Mouse (Mus musculus) intestine, embryonic 16.5 days (tissue): ENCODE measurements around the gene Wwc1. TPM values are rescaled to one million over a fixed set of nuclear protein-coding genes. Genes with fewer than 3 reads are reported as not detected.

Experiments
- ATAC-seq: fragments of 200-750 bp; cut with Nextera tagmentation; 2 replicates; pipeline ENCODE4 v1.8.0; 2017; ENCODE audit warnings: moderate TSS enrichment, moderate library complexity
- H3K27ac ChIP-seq: fragments of 300-500 bp; sonication (generic); 2 replicates; pipeline ENCODE4 v1.5.1; 2014; ENCODE audit warnings: mild to moderate bottlenecking, low read length
- H3K27me3 ChIP-seq: fragments of 300-500 bp; sonication (generic); replicated peaks from 2 replicates; pipeline ENCODE4 v1.6.1; 2014; ENCODE audit warnings: low read length, control low read depth, mixed read lengths; ENCODE audit not compliant: control insufficient read depth, insufficient read depth
- H3K36me3 ChIP-seq: fragments of 300-500 bp; sonication (generic); 2 replicates; pipeline ENCODE4 v1.6.1; 2014; ENCODE audit warnings: low read length, control low read depth; ENCODE audit not compliant: control insufficient read depth, insufficient read depth
- H3K4me1 ChIP-seq: fragments of 300-500 bp; sonication (generic); 2 replicates; pipeline ENCODE4 v1.6.1; 2014; ENCODE audit warnings: low read length, control low read depth, mixed read lengths; ENCODE audit not compliant: control insufficient read depth, insufficient read depth
- H3K4me2 ChIP-seq: fragments of 300-500 bp; sonication (generic); 2 replicates; pipeline ENCODE4 v1.6.1; 2014; ENCODE audit warnings: low read depth, low read length, control low read depth
- H3K4me3 ChIP-seq: fragments of 300-500 bp; sonication (generic); 2 replicates; pipeline ENCODE4 v1.5.1; 2014; ENCODE audit warnings: mild to moderate bottlenecking, low read length
- H3K9ac ChIP-seq: fragments of 300-500 bp; sonication (generic); 2 replicates; pipeline ENCODE4 v1.6.1; 2014; ENCODE audit warnings: low read depth, low read length
- H3K9me3 ChIP-seq: fragments of 300-500 bp; sonication (generic); 2 replicates; pipeline ENCODE4 v1.6.1; 2016; ENCODE audit warnings: low read length, control low read depth; ENCODE audit not compliant: control insufficient read depth
- WGBS: fragments of 180-500 bp; shearing (Covaris S2); extraction: QIAGEN DNeasy Blood & Tissue Kit; methylation state at CpG from one replicate; pipeline ENCODE4 v1.1.7; 2014; 5-methylcytosine and 5-hydroxymethylcytosine counted together
- polyA plus RNA-seq: library from polyadenylated mRNA; unstranded; fragments of >200 nt; fragmentation: Nextera tagmentation; extraction: Ambion mirVana; gene quantifications from 2 replicates; pipeline ENCODE4 v1.2.1, GENCODE M21; 2015

The Wwc1 gene
- polyA plus RNA-seq, 1 experiment from 2014 or later = 9.0 TPM

DNA sequence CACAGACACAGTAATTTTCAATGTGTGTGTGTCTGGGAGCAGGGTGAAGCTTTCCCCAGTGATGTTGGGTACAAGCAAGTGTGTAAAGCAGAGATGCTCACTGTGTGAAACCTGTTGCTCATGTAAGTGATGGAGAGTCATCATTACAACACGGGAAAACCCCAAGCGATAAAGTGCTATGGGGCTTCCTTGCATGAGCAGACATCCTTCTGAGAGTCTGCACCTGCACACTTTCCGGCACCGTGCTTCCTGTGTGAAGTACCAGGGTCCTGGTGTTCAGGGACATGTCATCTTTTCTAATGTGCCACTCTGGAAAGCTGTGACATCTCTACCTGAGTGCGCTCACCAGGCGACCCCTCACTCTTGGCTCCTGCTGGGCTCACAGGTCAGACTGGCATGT lies 97.5 kb downstream of the Wwc1 start:
- no peak overlapping the region for H3K27ac ChIP-seq
- 95% methylated on average over 6 of the region's 6 CpGs for WGBS
- ATAC-seq = no peak
- no peak overlapping the region for H3K9ac ChIP-seq
- H3K36me3 ChIP-seq = no peaks in the 10 kb centered on the region; the same call in 1 of the 2 replicates
- no peaks in the 10 kb centered on the region for H3K4me1 ChIP-seq
- no peaks in the 10 kb centered on the region for H3K9me3 ChIP-seq
- no peak overlapping the region for H3K4me3 ChIP-seq
- no peak overlapping the region for H3K4me2 ChIP-seq
- H3K27me3 ChIP-seq = no peaks in the 10 kb centered on the region

DNA sequence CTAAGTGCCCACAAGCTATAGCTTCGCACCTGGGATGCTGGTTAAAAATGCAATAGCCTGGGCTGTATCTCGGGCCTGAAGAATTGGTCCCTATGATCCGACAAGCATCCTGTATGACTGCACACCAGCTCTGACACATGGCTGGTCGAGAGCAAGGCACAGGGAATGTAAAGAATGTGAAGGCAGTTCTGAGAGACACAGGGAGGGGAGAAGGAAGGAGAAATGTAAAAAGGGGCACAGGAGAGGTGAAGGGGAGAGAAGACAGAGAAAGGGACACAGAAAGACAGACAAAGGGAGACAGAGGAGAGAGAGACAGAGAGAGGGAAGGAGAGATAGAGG lies 101.8 kb downstream of the Wwc1 start:
- WGBS = 54% methylated on average over 4 of the region's 4 CpGs
- ATAC-seq = no peak
- Histone ChIP-seq H3K9me3 (no peaks in the 10 kb centered on the region), H3K36me3 (peaks cover 8% of the 10 kb centered on the region; the same call in 1 of the 2 replicates), H3K4me3 (no peak overlapping the region), H3K4me1 (peaks cover 7% of the 10 kb centered on the region; the same call in 1 of the 2 replicates), H3K27ac (no peak overlapping the region), H3K4me2 (no peak overlapping the region), H3K27me3 (no peaks in the 10 kb centered on the region), H3K9ac (no peak overlapping the region)

DNA sequence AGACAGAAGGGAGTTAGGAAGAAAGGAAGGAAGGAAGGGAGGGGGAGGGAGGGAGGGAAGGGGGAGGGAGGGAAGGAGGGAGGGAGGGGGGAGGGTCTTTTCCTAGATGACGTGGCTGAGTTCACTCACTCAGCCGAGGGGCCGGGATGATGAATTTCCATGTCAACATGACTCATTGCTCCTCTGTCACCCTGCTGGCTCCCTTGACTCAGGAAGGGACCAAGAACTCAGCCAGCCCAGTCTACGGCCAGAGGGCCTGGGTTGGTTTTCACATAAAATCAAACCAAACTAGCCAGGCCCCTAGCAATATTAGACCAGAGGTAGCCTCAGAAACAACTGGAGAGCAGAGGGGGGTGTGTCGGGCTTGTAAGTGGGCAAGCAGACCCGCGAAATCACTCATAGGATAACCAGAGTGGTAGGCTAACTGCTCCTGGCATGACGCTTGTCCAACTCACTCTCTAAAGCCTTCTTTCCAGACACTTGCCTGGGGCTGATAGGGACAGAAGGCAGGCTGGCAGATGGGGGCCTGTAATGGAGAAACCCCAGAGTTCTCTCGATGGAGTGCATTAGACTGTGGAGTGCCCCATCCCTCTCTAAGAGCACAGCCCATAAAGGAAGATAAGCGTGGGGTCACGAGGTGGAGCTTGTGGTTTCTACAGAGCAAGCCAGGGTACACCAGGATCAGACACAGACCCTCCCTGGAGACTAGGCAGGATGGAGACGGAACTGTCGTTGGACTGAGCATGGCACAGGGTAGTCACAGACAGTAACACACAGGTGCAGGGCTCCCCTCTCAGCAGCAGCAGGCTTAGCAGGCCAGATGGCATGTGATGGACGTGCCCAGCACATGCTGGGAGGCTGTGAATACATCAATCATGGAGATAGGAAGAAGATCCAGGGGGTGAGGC lies 102.4 kb downstream of the Wwc1 start:
- WGBS = 59% methylated on average over 14 of the region's 14 CpGs
- Histone ChIP-seq H3K27me3 (no peaks in the 10 kb centered on the region), H3K4me3 (no peak overlapping the region), H3K9me3 (no peaks in the 10 kb centered on the region), H3K4me1 (peaks cover 8% of the 10 kb centered on the region; the same call in 1 of the 2 replicates), H3K4me2 (no peak overlapping the region), H3K9ac (no peak overlapping the region), H3K36me3 (peaks cover 8% of the 10 kb centered on the region; the same call in 1 of the 2 replicates), H3K27ac (no peak overlapping the region)
- ATAC-seq = no peak

DNA sequence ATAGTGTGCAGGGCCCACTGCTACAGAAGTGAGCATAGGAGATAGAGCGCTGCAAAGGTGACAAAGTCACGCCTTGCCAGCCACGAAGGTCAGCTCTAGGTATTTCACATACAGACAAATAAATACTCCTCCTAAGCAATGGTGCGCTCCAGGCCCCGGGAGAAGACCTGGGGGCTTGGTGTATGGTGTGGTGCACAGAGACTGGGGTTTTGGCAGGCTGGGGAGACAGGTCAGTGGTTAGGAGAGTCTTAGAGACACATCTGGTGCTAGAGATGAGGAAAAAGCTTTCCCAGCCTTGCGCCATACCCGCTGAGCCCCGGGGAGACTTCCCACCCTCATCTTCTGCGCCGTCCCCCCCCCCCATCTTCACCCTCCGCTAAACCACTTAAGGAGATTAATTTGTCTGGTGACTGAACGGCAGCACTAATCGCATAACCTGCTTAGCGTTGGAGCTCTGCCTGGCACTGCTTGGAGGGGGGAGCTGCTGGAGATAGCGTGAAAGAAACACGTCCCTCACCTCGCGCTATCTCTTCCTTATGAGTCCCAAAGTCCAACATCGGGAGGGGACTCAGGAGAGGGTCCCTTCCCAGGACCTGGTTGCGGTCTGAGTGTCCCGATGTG lies 106.6 kb downstream of the Wwc1 start:
- WGBS = 31% methylated on average over 21 of the region's 21 CpGs
- no peaks in the 10 kb centered on the region for H3K27me3 ChIP-seq
- 0 out of 2 replicates have a peak, but pooled peaks cover 8% of the 10 kb centered on the region for H3K36me3 ChIP-seq
- peak; percentile 39; the same call in 1 of the 2 replicates for ATAC-seq
- no peak overlapping the region for H3K4me3 ChIP-seq
- peaks cover 8% of the 10 kb centered on the region; the same call in 1 of the 2 replicates for H3K4me1 ChIP-seq
- H3K9ac ChIP-seq = no peak overlapping the region
- no peak overlapping the region for H3K27ac ChIP-seq
- H3K9me3 ChIP-seq = no peaks in the 10 kb centered on the region
- H3K4me2 ChIP-seq = no peak overlapping the region

DNA sequence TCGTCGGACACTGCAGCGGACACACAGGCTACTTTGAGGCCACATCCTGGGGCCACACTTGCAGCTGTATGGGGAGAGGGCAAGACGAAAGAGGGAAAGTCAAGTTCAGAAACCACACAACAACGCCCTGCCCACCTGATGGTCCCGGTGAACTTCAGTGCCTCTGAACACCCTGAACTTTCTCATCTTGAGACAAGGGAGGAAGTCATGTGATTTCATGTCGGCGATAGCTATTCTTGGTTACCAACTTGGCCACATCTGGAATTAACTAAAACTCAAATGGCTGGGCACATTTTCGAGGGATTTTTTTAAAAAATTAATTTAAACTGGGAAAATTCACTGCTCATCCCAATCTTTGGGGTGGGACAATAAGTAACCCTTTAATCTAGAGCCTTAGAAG lies 109.4 kb downstream of the Wwc1 start:
- no peak for ATAC-seq
- H3K27ac ChIP-seq = no peak overlapping the region
- H3K9me3 ChIP-seq = no peaks in the 10 kb centered on the region
- H3K4me1 ChIP-seq = peaks cover 8% of the 10 kb centered on the region; the same call in 1 of the 2 replicates
- no peak overlapping the region for H3K9ac ChIP-seq
- no peak overlapping the region for H3K4me2 ChIP-seq
- no peaks in the 10 kb centered on the region for H3K27me3 ChIP-seq
- H3K4me3 ChIP-seq = no peak overlapping the region
- H3K36me3 ChIP-seq = 0 out of 2 replicates have a peak, but pooled peaks cover 4% of the 10 kb centered on the region
- WGBS = 85% methylated on average over 9 of the region's 9 CpGs

DNA sequence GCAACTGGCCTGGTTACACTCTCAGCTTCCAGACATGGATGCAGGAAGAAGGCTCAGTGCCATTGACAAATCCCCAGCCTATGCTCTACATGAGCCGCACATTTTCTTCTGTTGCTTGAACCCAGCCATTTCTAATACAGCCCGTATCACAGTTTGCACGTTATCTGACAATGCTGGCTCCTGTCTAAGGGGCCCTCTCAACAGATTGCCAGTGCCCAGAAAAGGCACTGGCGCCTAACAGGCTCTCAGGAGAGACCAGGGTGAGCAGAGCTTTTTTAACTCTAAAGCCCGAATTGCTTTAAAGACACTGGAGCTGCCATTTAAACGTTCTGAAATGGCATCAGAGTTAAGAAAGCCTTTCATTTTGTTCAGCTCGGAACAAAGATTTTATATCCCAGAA lies 114.2 kb downstream of the Wwc1 start:
- WGBS = 75% methylated on average over 7 of the region's 7 CpGs
- Histone ChIP-seq H3K27ac (no peak overlapping the region), H3K36me3 (no peaks in the 10 kb centered on the region), H3K4me2 (no peak overlapping the region), H3K9me3 (no peaks in the 10 kb centered on the region), H3K9ac (no peak overlapping the region), H3K4me1 (no peaks in the 10 kb centered on the region), H3K27me3 (no peaks in the 10 kb centered on the region), H3K4me3 (no peak overlapping the region)
- no peak for ATAC-seq

DNA sequence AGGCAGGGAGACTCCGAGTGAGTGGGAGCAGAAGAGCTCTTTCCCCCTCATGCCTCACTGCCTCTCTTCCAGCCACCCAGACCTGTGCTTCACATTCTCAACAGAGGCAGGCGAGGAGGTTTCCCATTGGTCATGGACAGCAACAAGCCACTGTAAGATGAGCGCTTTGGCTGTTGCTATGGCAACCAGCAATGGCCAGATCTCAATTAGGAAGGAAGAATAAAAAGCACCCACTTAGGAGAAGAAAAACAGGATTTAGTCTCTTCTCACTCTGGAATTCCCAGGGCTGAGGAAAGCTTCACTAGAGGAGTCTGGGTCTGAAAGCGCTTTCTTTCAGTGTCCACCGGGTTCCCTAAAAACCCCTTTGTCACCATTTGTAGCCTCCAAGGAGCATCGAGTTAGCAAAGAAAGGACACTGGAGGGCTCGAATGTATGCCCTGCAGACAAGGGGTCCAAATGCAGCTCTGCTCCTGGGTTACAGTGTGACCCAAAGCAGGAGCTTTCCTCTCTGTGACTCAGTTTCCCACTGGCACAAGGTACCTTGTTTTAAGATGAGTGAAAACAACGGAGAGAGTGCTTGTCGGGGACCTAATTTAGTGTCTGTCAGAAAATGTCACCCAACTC lies 115.2 kb downstream of the Wwc1 start:
- H3K27me3 ChIP-seq = no peaks in the 10 kb centered on the region
- no peaks in the 10 kb centered on the region for H3K4me1 ChIP-seq
- 39% methylated on average over 9 of the region's 9 CpGs for WGBS
- no peak overlapping the region for H3K9ac ChIP-seq
- no peaks in the 10 kb centered on the region for H3K36me3 ChIP-seq
- H3K4me2 ChIP-seq = no peak overlapping the region
- no peak overlapping the region for H3K27ac ChIP-seq
- peak; percentile 76 for ATAC-seq
- no peaks in the 10 kb centered on the region for H3K9me3 ChIP-seq
- no peak overlapping the region for H3K4me3 ChIP-seq

DNA sequence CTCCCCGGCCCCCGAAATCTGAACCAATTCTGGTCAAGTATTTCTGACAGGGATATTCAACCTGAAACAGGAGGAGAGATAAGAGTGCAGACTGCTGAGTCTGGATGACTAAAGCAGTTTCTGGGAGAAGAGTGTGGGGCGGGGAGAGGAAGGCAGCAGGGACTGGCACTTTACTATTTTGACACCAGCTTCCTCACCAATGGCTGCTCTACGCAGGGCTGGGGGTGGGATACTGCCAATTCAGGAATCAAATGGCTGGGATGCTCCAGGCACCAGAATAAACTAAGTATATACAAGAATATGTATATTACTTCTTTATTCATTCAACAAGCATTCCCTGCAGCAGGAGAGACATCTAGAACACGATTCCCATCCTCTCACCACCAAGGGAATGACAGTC lies 116.7 kb downstream of the Wwc1 start:
- no peaks in the 10 kb centered on the region for H3K36me3 ChIP-seq
- H3K4me2 ChIP-seq = no peak overlapping the region
- H3K9me3 ChIP-seq = no peaks in the 10 kb centered on the region
- no peak overlapping the region for H3K27ac ChIP-seq
- no peak overlapping the region for H3K4me3 ChIP-seq
- 95% methylated on average over 5 of the region's 5 CpGs for WGBS
- ATAC-seq = no peak
- no peak overlapping the region for H3K9ac ChIP-seq
- no peaks in the 10 kb centered on the region for H3K27me3 ChIP-seq
- H3K4me1 ChIP-seq = no peaks in the 10 kb centered on the region

DNA sequence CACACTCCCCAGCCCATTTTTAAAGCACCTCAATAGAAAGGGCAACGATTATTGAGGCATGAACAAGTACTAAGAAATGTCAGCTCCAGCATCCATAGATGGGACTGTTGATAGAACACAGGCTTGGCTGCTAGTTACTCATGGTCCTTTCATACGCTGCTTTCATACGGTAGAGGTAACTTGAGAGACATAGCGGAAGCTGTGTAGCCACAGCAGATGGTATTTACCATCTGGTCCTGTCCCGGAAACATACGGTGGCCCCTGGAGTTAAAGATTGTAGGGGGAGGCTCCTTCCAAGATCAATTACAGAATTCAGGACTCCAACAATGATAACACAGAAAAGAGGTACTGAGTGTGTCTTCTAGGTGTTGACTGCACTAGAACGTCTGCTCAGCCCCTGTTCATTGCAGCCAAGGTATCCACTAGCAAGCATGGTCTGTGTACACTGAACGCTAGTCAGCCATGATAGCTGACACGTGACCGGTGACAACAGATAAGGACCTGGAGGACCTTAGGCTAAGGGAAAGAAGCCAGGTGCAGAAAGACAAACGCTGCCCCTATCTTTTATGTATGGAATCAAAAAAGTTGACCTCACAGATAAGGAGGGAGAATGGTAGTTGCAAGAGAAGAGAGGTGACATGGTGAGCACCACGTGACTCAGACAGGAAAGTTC lies 122.8 kb downstream of the Wwc1 start:
- H3K36me3 ChIP-seq = no peaks in the 10 kb centered on the region
- peak; percentile 76 for ATAC-seq
- H3K4me1 ChIP-seq = no peaks in the 10 kb centered on the region
- no peaks in the 10 kb centered on the region for H3K9me3 ChIP-seq
- no peaks in the 10 kb centered on the region for H3K27me3 ChIP-seq
- H3K4me2 ChIP-seq = no peak overlapping the region
- no peak overlapping the region for H3K4me3 ChIP-seq
- H3K9ac ChIP-seq = no peak overlapping the region
- no peak overlapping the region for H3K27ac ChIP-seq
- WGBS = 72% methylated on average over 12 of the region's 12 CpGs
